Mouse (Mus musculus): Measurements from ENCODE around the gene Tfr2.

DNA sequence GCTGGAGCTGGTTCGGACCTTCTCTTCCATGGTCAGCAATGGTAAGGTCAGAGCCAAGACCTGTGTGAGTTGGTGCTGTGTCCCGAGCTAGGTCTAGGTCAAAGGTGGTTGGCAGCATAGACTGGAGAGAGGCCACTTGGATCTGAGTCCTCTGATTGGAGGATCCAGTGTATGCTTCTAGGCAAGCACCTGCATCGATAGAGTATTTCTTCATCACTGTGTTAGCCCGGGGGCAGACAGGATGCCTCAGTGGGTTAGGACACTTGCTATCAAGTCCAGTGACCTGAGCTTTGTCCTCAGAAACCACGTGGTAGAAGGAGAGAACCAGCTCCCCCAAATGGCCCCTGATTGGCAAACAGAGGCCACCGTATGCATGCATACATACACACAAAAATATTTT, 10.6 kb downstream of the Tfr2 start:
- TF ChIP-seq GATA1 (IDR thresholded peaks at IDR 0.05; ENCODE audit: low read length) (no peak), TAL1 (IDR thresholded peaks at IDR 0.05; ENCODE audit: low read length) (no peak)

Measured in erythroblast, embryonic 14.5 days (primary cell).